ENCODE assay signal across 31 mouse cellular contexts in the genomic region with DNA sequence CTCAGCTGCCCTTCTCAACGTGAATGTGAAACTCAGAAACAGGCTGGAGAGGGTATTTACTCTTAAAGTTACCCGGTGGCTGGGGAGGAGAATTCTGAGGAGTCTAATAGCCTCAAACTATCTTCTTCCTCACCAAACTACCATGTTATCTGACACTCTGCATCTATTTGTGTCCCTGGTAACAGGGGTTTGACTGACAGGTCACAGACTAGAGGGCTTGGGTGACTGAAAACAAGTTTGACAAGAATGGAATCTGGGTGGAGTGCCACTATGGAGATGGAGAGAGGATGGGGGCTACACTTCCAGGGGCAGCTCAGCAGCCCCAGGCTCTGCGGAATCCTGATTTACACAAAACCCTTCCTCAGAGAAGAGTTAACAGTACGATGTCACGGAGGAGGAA. TPM values are rescaled to one million over a fixed set of nuclear protein-coding genes. Genes with fewer than 3 reads are reported as not detected.
A peak's percentile ranks its signal among the peaks of the same experiment; 100 is the strongest.
DNase-seq lines count a peak whose midpoint lies in the region; ATAC-seq lines count a peak whose summit lies in the region.
"Had no signal": no experiment of that assay in that cellular context is flagged by ENCODE, and none has a peak within 500 bp of the region (broad histone marks: within the 10 kb centered on the region; RNA-seq: fewer than 3 reads in every experiment).

No protein-coding gene starts in this region.

- ATAC-seq in heart, embryonic 12.5 days (ENCODE audit: insufficient number of reproducible peaks, low FRiP score): no peak
- no peak for ATAC-seq in midbrain, embryonic 11.5 days (ENCODE audit: low FRiP score)
- no peak for ATAC-seq in midbrain, embryonic 15.5 days (replicated peaks)
- 0 out of 2 replicates have a peak, but pooled peaks have one; percentile 48 for ATAC-seq in embryonic facial prominence, embryonic 13.5 days (ENCODE audit: insufficient number of reproducible peaks, insufficient read depth, low FRiP score, low TSS enrichment, low read depth)
- ATAC-seq in forebrain, embryonic 16.5 days: no peak
- ATAC-seq: activated CD4-positive, CD25-positive, alpha-beta regulatory T cell, adult 4 months; forebrain, postnatal 0 days had no signal

- 6% methylated on average over 5 of the region's 5 CpGs for WGBS in heart, embryonic 12.5 days
- 3% methylated on average over 5 of the region's 5 CpGs for WGBS in midbrain, embryonic 11.5 days
- WGBS in midbrain, embryonic 15.5 days: 7% methylated on average over 5 of the region's 5 CpGs
- WGBS in embryonic facial prominence, embryonic 13.5 days: 3% methylated on average over 5 of the region's 5 CpGs
- WGBS in forebrain, embryonic 16.5 days: 3% methylated on average over 5 of the region's 5 CpGs

- intact Hi-C loops in heart, postnatal 14 days (cut with DNase I): no loop called here
- intact Hi-C loops in left cerebral cortex, postnatal 25 days (cut with DNase I): no loop called here

- no peaks in the 10 kb centered on the region for H3K9me3 ChIP-seq in heart, embryonic 12.5 days (replicated peaks)
- H3K9me3 ChIP-seq in midbrain, embryonic 11.5 days (ENCODE audit: control insufficient read depth, low read length): no peaks in the 10 kb centered on the region
- no peaks in the 10 kb centered on the region for H3K9me3 ChIP-seq in midbrain, embryonic 15.5 days
- no peaks in the 10 kb centered on the region for H3K9me3 ChIP-seq in embryonic facial prominence, embryonic 13.5 days
- H3K9me3 ChIP-seq in forebrain, embryonic 16.5 days (ENCODE audit: control insufficient read depth, low read length): no peaks in the 10 kb centered on the region
- H3K9me3 ChIP-seq: embryonic facial prominence, embryonic 15.5 days; hindbrain, embryonic 12.5 days; limb, embryonic 10.5 days; liver, embryonic 15.5 days; lung, embryonic 15.5 days; megakaryocyte, embryonic 14.5 days; stomach, embryonic 15.5 days had no signal

- peaks cover 12% of the 10 kb centered on the region for H3K4me1 ChIP-seq in heart, embryonic 12.5 days (replicated peaks)
- peaks cover 5% of the 10 kb centered on the region; the same call in 1 of the 2 replicates for H3K4me1 ChIP-seq in midbrain, embryonic 11.5 days (ENCODE audit: control insufficient read depth, insufficient read depth, low read length)
- H3K4me1 ChIP-seq in midbrain, embryonic 15.5 days: no peaks in the 10 kb centered on the region
- peaks cover 19% of the 10 kb centered on the region for H3K4me1 ChIP-seq in embryonic facial prominence, embryonic 13.5 days
- H3K4me1 ChIP-seq in forebrain, embryonic 16.5 days (replicated peaks; ENCODE audit: control insufficient read depth, insufficient read depth, low read length): no peaks in the 10 kb centered on the region
- H3K4me1 ChIP-seq: hindbrain, embryonic 12.5 days; liver, embryonic 15.5 days had no signal

- H3K27ac ChIP-seq in heart, embryonic 12.5 days (ENCODE audit: poor library complexity, severe bottlenecking): no peak overlapping the region
- H3K27ac ChIP-seq in midbrain, embryonic 11.5 days (ENCODE audit: low read depth, low read length): no peak overlapping the region
- no peak overlapping the region for H3K27ac ChIP-seq in midbrain, embryonic 15.5 days
- no peak overlapping the region for H3K27ac ChIP-seq in embryonic facial prominence, embryonic 13.5 days
- no peak overlapping the region for H3K27ac ChIP-seq in forebrain, embryonic 16.5 days (ENCODE audit: low read length)
- H3K27ac ChIP-seq: embryonic facial prominence, embryonic 15.5 days; hindbrain, embryonic 12.5 days; kidney, postnatal 0 days; limb, embryonic 10.5 days; liver, embryonic 15.5 days; lung, embryonic 15.5 days; stomach, embryonic 15.5 days had no signal

- no peaks in the 10 kb centered on the region for H3K36me3 ChIP-seq in heart, embryonic 12.5 days
- H3K36me3 ChIP-seq in midbrain, embryonic 11.5 days (ENCODE audit: control insufficient read depth, insufficient read depth, low read length): no peaks in the 10 kb centered on the region
- H3K36me3 ChIP-seq in midbrain, embryonic 15.5 days (replicated peaks): no peaks in the 10 kb centered on the region
- H3K36me3 ChIP-seq in embryonic facial prominence, embryonic 13.5 days: no peaks in the 10 kb centered on the region
- no peaks in the 10 kb centered on the region for H3K36me3 ChIP-seq in forebrain, embryonic 16.5 days (ENCODE audit: control insufficient read depth, insufficient read depth)
- H3K36me3 ChIP-seq: embryonic facial prominence, embryonic 15.5 days; hindbrain, embryonic 12.5 days; limb, embryonic 10.5 days; liver, embryonic 15.5 days; lung, embryonic 15.5 days; stomach, embryonic 15.5 days had no signal

- H3K27me3 ChIP-seq in heart, embryonic 12.5 days (replicated peaks): peaks cover 44% of the 10 kb centered on the region
- peaks cover 65% of the 10 kb centered on the region for H3K27me3 ChIP-seq in midbrain, embryonic 11.5 days (ENCODE audit: control insufficient read depth, insufficient read depth, low read length)
- H3K27me3 ChIP-seq in midbrain, embryonic 15.5 days (replicated peaks): peaks cover 62% of the 10 kb centered on the region
- H3K27me3 ChIP-seq in embryonic facial prominence, embryonic 13.5 days: peaks cover 68% of the 10 kb centered on the region
- peaks cover 55% of the 10 kb centered on the region for H3K27me3 ChIP-seq in forebrain, embryonic 16.5 days (replicated peaks; ENCODE audit: control insufficient read depth, insufficient read depth, low read length)
- H3K27me3 ChIP-seq: CH12.LX had no signal

- no peak for DNase-seq in heart, postnatal 14 days
- DNase-seq in midbrain, embryonic 11.5 days (ENCODE audit: low spot score, missing footprints): peak; percentile 88
- peak; percentile 46 for DNase-seq in embryo, embryonic 10.5 days (ENCODE audit: low spot score)
- no peak for DNase-seq in left cerebral cortex, postnatal 25 days (ENCODE audit: low spot score in 2 of 2)
- DNase-seq: adrenal gland, adult 8-10 months; cerebellum, adult 11-12 months; cerebellum, postnatal 25 days; forebrain, postnatal 0 days; gastrocnemius, postnatal 25 days; kidney, adult 2 months; layer of hippocampus, adult 9-11 months; liver; lung, postnatal 36 days; thymus, adult 2 months; thymus, postnatal 4 days had no signal

- H3K9ac ChIP-seq in heart, embryonic 12.5 days: no peak overlapping the region
- no peak overlapping the region for H3K9ac ChIP-seq in midbrain, embryonic 11.5 days (ENCODE audit: low read length)
- no peak overlapping the region for H3K9ac ChIP-seq in midbrain, embryonic 15.5 days
- no peak overlapping the region for H3K9ac ChIP-seq in embryonic facial prominence, embryonic 13.5 days
- H3K9ac ChIP-seq in forebrain, embryonic 16.5 days (replicated peaks; ENCODE audit: low read depth, low read length): no peak overlapping the region
- H3K9ac ChIP-seq: embryonic facial prominence, embryonic 15.5 days; forebrain, postnatal 0 days; hindbrain, embryonic 12.5 days; liver, embryonic 15.5 days; lung, embryonic 15.5 days; stomach, embryonic 15.5 days had no signal

- H3K4me3 ChIP-seq in heart, embryonic 12.5 days: peak overlapping the region; percentile 16; the same call in 1 of the 2 replicates
- no peak overlapping the region for H3K4me3 ChIP-seq in midbrain, embryonic 11.5 days (ENCODE audit: low read depth, low read length)
- no peak overlapping the region for H3K4me3 ChIP-seq in midbrain, embryonic 15.5 days
- H3K4me3 ChIP-seq in embryonic facial prominence, embryonic 13.5 days: no peak overlapping the region
- no peak overlapping the region for H3K4me3 ChIP-seq in forebrain, embryonic 16.5 days (replicated peaks; ENCODE audit: low read length)
- H3K4me3 ChIP-seq: embryonic facial prominence, embryonic 15.5 days; hindbrain, embryonic 12.5 days; limb, embryonic 10.5 days; liver, embryonic 15.5 days; lung, embryonic 15.5 days; megakaryocyte, embryonic 14.5 days; stomach, embryonic 15.5 days had no signal

- peak overlapping the region; percentile 63 for H3K4me2 ChIP-seq in heart, embryonic 12.5 days
- H3K4me2 ChIP-seq in midbrain, embryonic 11.5 days: no peak overlapping the region
- H3K4me2 ChIP-seq in midbrain, embryonic 15.5 days: no peak overlapping the region
- H3K4me2 ChIP-seq in embryonic facial prominence, embryonic 13.5 days: peak overlapping the region; percentile 9; the same call in 1 of the 2 replicates
- no peak overlapping the region for H3K4me2 ChIP-seq in forebrain, embryonic 16.5 days (ENCODE audit: low read length)
- H3K4me2 ChIP-seq: embryonic facial prominence, embryonic 15.5 days; hindbrain, embryonic 12.5 days; liver, embryonic 15.5 days; lung, embryonic 15.5 days; stomach, embryonic 15.5 days had no signal

RNA-seq across cellular contexts. Expression of gene Pitx2, which starts 27.7 kb away (rescaled TPM):
- polyA plus RNA-seq in heart, embryonic 12.5 days (2016; fragmentation: Nextera tagmentation; extraction: Ambion mirVana): 39.1 and 41.3 TPM in 2 replicates
- under 1 TPM; 0.83 to 0.91 TPM for total RNA-seq in heart, postnatal 14 days (2021)
- polyA plus RNA-seq in midbrain, embryonic 11.5 days (2014; fragmentation: Nextera tagmentation; extraction: Ambion mirVana): 53.7 and 56.3 TPM in 2 replicates
- 41.0 and 60.5 TPM in 2 replicates for polyA plus RNA-seq in midbrain, embryonic 15.5 days (2015; fragmentation: Nextera tagmentation; extraction: Ambion mirVana)
- polyA plus RNA-seq in embryonic facial prominence, embryonic 13.5 days (2015; fragmentation: Nextera tagmentation; extraction: Ambion mirVana): 62.5 and 65.6 TPM in 2 replicates
- 1 to 10 TPM in 1 of 2 experiments, not detected in 1; 1.3 TPM for total RNA-seq in left cerebral cortex, postnatal 25 days (2021)
- polyA plus RNA-seq in forebrain, embryonic 16.5 days (2015; fragmentation: Nextera tagmentation; extraction: Ambion mirVana): 0.86 and 4.9 TPM in 2 replicates
- total RNA-seq: CH12.LX; left cerebral cortex, adult 18-20 months; MEL had no signal
- polyA plus RNA-seq: activated CD4-positive, CD25-positive, alpha-beta regulatory T cell, adult 4 months had no signal

Comparison
In these comparisons a context has a peak if more than half of its experiments do, and no peak if none do; other contexts are left out.
1. H3K4me2 ChIP-seq: peak in heart, embryonic 12.5 days (single experiment) and embryonic facial prominence, embryonic 13.5 days (single experiment); none in midbrain, embryonic 11.5 days (single experiment), midbrain, embryonic 15.5 days (single experiment) and forebrain, embryonic 16.5 days (single experiment).
2. DNase-seq: peak in midbrain, embryonic 11.5 days (single experiment) and embryo, embryonic 10.5 days (single experiment); none in heart, postnatal 14 days (0 of 2) and left cerebral cortex, postnatal 25 days (0 of 2).